Mouse (Mus musculus) megakaryocyte, adult 5-6 weeks (primary cell): ENCODE measurements around the gene Pygm. TPM values are rescaled to one million over a fixed set of nuclear protein-coding genes. Genes with fewer than 3 reads are reported as not detected.

ENCODE experiments used
- ATAC-seq: 2 replicates; pipeline ENCODE4 v1.8.0; 2016; ENCODE audit warnings: mild to moderate bottlenecking, inconsistent platforms; ENCODE audit not compliant: poor library complexity, severe bottlenecking
- total RNA-seq, 2 experiments: library from RNA; stranded (forward) in 1 of 2; stranded (reverse) in 1 of 2; fragments of 153-499, 151-499 nt in 1 of 2; fragments of 221-1000, 200-1000 nt in 1 of 2; gene quantifications; 2 replicates each; pipeline versions ENCODE4 v1.2.3 to v1.2.4; 2015 to 2017

The Pygm gene
- total RNA-seq, 2 experiments from 2014 or later, result 0.11 to 0.80 TPM

GRCm38 (mm10) chr19:6407109-6407508, 22.9 kb downstream of the Pygm start:
- ATAC-seq, result no peak

GRCm38 (mm10) chr19:6407816-6408510, 23.8 kb downstream of the Pygm start:
- ATAC-seq, result no peak

- ATAC-seq, result no peak
Measured at GRCm38 (mm10) chr19:6408749-6409148, 24.6 kb downstream of the Pygm start.

- no peak for ATAC-seq
Measured at GRCm38 (mm10) chr19:6409176-6409575, 25.0 kb downstream of the Pygm start.

GRCm38 (mm10) chr19:6409936-6410335, 25.7 kb downstream of the Pygm start:
- no peak for ATAC-seq

- ATAC-seq, result no peak
Measured at GRCm38 (mm10) chr19:6412798-6413197, 28.6 kb downstream of the Pygm start.

GRCm38 (mm10) chr19:6415454-6415853, 31.3 kb downstream of the Pygm start:
- no peak for ATAC-seq

GRCm38 (mm10) chr19:6416124-6416770, 32.0 kb downstream of the Pygm start:
- no peak for ATAC-seq

GRCm38 (mm10) chr19:6416894-6417761, 32.9 kb downstream of the Pygm start:
- no peak for ATAC-seq

- peak; percentile 93 for ATAC-seq
Measured at GRCm38 (mm10) chr19:6418233-6418879, 34.2 kb downstream of the Pygm start, which contains the start of gene Nrxn2. Nrxn2 (plus strand) TSS chr19:6418731.

GRCm38 (mm10) chr19:6418984-6419692, 34.9 kb downstream of the Pygm start:
- ATAC-seq, result no peak

GRCm38 (mm10) chr19:6419805-6420310, 35.7 kb downstream of the Pygm start:
- ATAC-seq, result no peak

- ATAC-seq, result no peak
Measured at GRCm38 (mm10) chr19:6420481-6421210, 36.4 kb downstream of the Pygm start.

GRCm38 (mm10) chr19:6421211-6421590, 37.0 kb downstream of the Pygm start:
- no peak for ATAC-seq

GRCm38 (mm10) chr19:6422014-6422413, 37.8 kb downstream of the Pygm start:
- no peak for ATAC-seq

- no peak for ATAC-seq
Measured at GRCm38 (mm10) chr19:6423241-6423640, 39.0 kb downstream of the Pygm start.

- ATAC-seq, result no peak
Measured at GRCm38 (mm10) chr19:6424137-6424881, 40.1 kb downstream of the Pygm start.

GRCm38 (mm10) chr19:6425595-6425994, 41.4 kb downstream of the Pygm start:
- ATAC-seq, result no peak
